Mouse (Mus musculus) c-Kit-positive CD71-positive TER-119-negative erythroid progenitor cells, embryonic 14.5 days (primary cell): Measurements from ENCODE around the gene Lamc3.

Experiments used
- DNase-seq: peaks from one replicate; pipeline ENCODE4 v3.0.0-alpha.2; 2013; ENCODE audit warnings: low read depth

The Lamc3 gene

DNA sequence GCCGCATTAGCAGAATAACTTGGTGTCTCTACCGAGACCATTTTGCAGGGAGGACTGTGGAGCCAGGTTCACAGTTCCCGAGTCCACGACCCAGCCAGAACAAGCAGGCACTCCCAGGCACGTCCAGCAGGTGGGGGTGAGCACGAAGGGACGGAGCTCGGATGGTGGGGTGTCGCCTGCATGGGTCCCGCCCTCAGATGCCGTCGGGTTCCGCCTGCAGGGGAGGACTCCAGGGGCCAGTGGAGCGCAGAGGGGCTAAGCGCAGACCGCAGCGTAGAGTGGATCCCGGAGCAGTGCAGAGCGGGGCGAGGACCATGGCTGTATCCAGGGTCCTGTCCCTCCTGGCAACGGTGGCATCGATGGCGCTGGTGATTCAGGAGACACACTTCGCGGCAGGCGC lies at the start of gene Lamc3:
Lamc3 (plus strand) TSS at position 262 of the 400 bp plus-strand sequence.
- no peak for DNase-seq

DNA sequence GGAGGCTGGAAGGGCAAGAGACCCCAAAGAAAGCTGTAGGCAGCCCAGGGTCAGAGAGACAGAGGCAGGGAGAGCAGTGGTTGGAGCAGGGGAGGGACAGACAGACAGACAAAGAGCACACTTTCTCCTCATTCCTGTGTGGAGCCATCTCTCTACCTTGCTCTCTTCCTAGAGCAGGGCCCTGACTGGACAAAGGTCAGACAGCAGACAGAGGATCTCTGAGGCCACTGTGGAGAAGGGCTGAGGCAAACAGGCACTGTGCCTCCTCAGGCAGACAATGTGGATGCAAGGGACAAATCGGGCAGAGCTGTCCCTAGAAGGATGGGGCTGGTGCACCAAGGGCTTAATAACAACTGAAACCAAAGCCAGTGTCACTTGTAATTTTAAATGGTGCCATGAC lies 48.2 kb upstream of the Lamc3 start:
- DNase-seq, result no peak

DNA sequence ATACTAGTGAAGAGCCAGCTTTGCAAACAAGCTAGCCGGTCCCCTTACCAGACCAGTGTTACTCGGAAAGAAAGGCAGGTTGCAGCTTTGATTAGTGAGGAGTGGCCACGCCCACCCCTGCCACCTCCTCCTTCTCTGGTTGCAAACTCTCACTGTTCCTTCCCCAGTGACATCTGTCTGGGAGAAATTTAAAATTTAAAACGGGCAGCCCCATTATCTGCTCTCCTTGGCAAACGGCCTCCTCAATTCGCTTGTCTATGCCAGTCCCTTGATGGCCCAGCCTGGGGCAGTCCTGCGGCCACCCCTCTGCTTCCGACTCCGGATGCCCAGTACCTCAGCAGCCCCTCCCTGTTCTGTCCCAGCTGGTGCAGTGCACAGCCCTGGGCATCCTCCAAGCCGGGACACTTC lies 42.4 kb upstream of the Lamc3 start:
- no peak for DNase-seq

DNA sequence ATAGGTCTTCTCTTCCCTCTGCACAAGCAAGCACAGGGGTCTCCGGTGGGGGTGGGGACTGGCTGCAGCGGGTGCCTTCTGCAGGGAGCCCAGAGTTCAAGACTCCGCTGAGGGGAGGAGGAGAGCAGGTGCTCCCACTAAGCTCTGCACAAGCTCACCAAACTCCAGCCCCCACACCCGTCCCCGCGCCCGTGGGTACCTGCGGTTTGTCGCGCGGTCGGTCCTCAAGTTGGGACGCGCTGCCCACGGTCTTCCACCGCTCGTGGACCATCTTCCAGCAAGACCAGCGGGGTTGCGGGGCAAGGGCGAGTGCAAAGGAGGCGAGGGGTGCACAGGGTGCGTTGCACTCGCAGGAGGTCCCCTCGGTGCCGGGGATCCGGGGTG lies 41.6 kb upstream of the Lamc3 start:
- DNase-seq, result no peak

DNA sequence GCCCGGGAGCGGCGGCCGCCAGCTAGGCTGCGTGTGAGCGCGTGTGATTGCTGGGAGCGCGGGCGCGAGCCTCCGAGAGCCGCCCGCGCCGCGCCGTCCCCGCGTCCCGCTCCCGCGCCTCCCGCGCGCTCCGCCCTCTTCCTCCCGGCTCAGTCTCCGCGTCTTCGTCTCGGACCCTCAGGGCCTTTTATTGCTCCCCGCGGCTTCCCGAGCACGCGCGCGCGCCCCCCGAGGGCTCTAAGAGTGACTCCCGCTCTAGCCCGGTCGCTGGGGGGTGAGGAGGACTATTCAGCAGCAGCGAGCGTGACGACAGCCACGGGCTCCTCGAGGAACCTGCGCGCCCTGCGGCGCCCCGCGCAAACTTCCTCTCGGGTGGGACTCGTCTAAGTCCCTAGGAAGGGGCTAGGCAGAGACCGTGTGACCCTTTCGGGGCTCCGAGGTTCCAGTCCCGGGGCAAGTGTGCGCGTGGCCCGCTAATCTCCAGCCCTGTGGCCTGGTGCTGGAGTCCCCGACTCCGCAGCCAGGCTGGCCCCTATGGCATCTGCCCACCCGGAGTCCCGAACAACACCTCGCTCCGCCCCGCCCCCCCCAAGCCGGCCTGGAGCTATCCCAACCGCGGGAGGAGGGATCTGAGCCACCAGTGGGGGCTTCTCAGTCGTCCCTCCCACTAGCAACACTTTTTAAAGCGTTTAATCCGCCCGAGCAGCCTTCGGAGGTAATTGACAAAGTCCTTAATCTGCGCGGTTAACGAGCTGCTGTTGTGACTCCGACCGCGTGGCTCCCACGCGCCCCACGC lies 41.0 kb upstream of the Lamc3 start, which contains the start of gene Fibcd1:
Fibcd1 (minus strand) TSS at position 110 of the 796 bp plus-strand sequence.
- DNase-seq, result no peak

DNA sequence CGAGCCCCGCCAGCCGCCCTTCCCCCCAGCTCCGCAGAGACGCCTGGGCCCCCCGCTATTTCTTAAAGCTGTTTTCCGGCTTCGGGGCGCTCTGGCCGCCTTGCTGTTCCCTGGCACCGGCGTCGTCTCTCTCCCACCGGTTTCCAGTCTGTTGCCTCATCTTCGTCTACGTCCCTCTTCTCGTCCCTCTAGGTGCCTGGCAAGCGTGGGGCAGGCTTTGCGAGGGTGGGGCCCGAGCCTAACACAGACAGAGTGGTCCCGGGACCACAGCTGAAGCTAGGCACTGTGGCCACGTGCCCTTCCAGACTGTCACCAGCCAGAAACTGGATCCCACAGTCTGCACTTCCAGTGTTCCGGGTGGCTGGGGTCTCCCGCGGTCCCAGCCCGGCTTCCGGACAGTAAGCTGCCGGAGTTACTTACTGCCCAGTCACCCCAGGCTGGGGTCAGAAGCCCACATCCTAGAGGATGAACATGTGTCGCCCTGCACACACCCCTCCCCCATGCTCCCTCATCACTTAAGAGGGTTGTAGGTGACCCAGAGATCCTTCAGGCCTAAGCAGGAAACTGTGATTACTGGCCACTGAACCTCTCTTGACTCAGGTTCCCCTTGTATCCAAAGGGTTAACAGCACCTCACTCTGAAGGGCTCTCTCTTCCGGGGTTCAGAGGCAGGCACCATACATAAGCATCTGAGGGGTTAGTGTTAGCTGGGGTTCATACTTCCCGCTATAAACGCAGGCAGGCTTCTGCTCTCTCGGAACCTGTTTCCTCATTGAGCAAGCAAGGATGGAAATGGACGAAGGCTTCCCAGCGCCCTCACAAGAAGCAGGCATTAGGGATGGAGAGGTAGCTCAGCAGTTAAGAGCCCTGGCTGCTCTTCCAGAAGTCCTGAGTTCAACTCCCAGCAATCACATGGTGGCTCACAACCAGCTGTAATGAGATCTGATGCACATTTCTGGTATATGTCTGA lies 40.1 kb upstream of the Lamc3 start:
- no peak for DNase-seq

DNA sequence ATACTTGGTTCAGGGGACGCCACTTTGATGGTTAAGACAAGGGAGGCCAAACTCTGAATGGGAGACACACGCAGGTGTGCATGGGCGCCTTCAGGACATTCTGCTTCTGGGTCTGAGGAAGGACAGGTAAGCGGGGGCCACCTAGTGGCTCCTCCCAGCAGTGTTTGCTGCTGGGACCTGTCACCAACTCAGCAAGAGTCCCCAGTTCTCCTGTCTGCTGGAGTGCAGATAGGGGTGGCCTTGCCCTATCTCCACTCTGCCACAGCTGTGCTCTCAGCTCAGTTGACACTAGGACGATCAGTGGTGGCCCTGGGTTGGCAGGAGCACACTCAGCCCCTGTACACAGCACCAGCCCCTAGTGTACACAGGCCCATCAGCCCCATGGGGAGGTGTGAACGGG lies 39.2 kb upstream of the Lamc3 start:
- DNase-seq, result peak; percentile 39

DNA sequence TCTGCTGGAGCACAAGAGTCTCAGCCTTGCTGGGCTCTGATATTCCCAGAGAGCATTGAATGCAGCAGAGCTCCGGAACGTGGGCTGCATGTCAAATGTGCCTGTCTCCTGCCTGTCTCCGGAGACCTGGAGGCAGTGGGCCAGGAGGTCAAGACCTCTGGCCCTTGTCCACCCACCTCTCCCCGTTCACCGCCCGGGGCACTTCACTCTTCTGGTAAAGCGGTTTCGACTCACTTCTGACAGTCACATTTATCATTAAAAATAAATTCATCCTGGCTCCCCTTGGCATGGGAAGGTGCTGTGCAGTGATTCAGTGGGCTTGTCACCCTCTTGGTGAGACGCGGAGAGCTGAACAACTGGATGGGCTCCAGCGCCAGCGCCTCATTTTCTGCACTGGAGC lies 37.0 kb upstream of the Lamc3 start:
- no peak for DNase-seq

DNA sequence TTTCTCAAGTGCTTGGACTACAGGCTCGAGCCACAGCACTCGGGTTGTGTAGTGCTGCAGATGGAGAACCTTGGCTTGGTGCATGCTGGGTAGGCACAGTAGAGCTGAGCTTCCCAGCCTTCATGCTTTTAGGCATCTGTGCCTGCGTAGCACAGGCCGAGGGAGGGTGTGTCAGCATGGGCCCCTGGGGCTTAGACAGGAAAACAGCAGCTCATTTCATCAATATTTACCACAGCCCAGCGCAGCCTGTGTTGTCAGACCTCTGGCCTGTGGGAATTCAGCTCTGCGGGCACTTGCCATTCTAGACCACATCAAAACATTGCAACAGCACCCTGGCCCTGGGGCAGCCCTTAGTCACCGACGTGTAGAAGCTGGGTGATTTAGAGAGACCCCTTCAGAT lies 31.1 kb upstream of the Lamc3 start:
- no peak for DNase-seq

DNA sequence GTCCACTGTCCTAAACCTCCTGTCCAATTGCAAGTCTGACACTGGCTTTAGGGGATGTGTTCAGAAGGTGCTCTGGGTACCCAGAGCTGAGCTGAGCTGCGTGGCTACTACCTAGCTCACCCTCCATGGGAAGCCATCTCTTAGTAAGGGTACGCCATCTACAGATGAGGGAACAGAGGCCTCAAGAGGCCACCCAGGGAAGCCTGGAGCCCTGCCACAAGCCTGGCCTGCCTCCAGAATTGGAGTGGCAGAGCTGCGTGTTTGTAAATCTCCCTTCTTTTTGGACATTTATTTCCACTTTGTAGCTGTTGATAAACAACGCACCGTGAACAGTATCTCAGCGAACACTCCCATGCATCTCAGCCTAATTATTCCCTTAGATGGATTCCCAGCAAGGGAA lies 29.9 kb upstream of the Lamc3 start:
- DNase-seq, result no peak

DNA sequence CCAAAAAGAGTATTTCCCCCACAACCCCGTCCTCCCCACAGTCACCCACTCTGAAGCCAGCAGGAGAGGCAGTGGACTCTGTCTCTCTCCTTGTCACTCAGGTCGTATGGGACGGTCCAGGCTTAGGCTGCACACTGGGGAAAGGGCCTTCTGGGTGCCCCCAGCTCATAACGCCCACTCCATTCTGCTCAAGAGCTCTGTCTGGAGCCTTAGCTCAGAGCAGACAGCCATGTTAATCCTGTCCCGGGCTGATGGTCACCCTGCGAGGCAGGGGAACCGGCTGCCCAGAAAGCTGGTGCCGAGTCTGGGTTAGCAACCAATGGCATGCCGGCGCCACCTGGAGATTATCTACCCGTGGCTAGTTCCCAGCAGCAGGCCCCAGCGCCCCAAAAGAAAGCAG lies 28.6 kb upstream of the Lamc3 start:
- DNase-seq, result no peak

DNA sequence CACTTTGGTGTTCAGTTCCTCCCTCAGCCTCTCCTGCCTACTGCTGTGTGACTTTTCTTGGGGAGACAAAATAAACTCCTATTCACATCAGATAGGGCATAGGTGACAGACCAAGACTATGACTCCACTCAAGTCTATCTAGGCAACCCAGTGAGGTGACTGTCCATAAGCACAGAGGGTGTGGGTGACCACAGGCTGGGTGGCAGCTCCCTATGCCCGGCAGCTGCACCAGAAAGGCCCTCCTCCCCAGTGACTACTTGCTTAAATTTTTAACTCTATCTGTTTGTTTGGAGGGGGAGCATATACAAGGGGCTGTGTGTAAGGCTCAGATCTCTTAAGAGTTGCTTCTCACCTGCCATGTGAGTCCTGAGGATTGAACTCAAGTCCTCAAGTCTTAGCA lies 24.2 kb upstream of the Lamc3 start:
- no peak for DNase-seq

DNA sequence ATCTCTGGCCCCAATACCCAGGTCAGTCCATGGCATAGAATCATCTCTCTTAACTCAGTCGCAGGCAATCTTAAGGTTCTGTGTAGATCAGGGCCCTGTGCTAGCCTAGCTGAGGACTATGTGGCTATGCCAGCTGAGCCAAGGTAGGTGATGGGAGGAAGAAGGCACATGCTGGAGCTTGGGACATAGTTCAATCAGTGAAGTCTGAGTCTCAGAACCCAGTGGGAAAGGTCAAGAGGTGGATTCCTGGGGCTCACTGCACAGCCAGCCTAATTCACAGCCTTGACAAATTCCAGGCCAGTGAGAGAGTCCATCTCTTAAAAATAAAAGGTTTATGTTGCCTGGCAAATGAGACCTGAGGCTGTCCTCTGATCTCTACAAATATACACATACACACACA lies 23.3 kb upstream of the Lamc3 start:
- DNase-seq, result no peak

DNA sequence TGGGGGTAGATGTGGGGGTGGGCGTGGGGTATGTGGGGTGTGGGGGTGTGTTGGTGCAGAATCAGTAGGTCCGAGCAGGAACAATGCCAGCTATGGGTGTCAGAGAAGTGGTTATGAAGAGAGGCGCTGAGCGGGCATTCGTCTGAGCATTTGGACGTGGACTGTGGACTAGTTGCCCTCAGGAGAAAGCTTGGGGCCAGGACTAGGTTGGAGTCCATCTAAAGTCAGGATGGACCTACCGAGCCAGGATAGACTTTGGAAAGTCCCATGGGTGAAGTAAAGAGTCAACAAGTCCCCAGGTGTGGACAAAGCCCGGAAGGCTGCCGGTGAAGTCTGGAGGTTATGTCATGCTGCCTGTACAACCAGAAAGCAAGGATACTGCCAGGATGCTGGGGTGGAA lies 22.2 kb upstream of the Lamc3 start:
- DNase-seq, result no peak

DNA sequence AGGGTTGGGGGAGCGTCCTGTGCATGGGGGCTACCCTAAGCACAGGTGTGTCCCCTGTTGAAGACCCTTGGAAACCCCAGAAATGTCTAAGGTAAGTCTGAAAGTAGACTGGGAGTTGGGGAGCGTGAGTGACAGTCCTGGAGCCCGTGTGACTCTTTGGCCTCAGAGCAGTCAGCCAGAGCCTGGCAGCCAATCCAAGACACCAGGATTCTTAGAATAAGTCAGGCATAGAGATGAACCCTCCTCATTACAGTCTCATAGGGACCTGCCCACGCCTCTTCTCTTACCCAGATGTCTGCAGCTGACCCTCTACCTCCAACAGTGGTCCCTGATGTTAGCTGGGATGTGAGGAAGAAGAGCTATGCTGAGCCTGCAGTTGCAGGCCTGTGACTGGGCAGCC lies 21.8 kb upstream of the Lamc3 start:
- no peak for DNase-seq

DNA sequence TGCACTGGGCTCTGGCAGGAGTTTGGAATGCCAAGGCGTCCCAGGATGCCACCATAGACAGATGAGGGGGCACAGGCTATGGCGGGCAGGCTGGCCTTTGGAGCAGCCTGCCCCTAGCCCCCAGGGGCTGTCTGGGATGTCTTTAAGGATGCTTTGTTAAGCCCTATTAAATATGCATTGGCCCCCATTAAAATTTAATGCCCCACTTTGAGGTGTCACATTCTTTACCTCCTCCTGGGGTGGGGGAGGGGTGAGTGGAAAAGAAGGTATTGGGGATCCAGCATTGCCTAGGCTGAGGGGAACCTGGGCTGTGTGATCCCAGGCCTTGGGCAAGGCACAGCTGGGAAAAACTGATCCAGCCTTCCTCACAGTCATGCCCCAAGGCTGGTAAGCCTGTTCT lies 21.3 kb upstream of the Lamc3 start:
- DNase-seq, result no peak

DNA sequence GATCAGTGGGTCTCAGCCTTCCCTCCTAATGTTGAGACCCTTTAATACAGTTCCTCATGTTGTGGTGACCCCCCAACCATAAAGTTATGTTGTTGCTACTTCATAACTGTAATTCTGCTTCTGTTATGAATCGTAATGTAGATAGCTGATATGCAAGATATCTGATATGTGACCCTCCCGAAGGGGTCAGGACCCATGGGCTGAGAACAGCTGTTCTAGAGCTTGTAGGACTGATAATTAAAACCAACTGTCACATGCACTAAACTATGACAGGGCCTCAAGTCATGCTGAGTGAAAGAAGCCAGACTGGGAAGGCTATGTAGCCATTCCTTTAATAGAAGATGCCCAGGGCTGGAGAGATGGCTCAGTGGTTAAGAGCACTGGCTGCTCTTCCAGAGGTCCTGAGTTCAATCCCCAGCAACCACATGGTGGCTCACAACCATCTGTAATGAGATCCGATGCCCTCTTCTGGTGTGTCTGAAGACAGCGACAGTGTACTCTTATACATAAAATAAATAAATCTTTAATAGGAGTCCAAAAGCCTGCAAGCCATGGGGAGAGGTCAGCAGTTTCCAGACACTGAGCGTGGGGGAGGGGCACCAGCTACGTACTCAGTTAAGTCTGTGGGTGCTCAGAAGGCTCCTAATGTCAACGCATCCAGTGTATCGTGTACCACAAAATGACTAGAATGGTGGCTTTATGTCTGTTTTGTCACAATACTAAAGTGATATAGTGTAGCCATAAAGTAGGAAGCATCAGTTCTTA lies 19.1 kb upstream of the Lamc3 start:
- no peak for DNase-seq

DNA sequence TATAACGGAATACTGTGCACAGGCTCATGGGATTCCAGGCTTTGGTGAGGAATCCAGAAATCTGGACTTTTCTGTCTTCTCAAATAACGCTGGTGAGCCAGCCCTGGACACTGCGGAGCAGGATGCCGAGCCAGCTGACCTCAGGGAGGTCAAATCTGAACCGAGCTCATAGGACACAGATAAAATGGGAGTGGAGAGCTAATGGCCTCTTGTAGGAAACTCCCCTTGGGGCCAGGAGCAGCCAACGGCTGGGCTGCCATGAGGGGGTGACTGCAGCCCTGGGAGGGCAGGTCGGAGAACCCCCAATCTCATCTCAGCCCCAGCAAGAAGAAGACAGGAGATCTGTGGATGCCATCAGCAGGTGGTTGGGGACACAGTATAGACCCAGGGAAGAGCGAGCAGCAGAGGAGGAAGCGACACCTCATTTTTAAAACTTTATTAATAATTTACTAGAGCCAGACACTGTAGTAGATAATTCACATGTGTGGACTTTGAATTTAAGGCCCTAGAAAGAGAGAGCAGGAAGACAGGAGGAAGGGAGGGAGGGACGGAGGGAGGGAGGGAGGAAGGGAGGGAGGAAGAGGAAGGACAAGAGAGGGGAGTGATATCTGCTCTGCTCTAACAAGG lies 18.4 kb upstream of the Lamc3 start:
- DNase-seq, result no peak

DNA sequence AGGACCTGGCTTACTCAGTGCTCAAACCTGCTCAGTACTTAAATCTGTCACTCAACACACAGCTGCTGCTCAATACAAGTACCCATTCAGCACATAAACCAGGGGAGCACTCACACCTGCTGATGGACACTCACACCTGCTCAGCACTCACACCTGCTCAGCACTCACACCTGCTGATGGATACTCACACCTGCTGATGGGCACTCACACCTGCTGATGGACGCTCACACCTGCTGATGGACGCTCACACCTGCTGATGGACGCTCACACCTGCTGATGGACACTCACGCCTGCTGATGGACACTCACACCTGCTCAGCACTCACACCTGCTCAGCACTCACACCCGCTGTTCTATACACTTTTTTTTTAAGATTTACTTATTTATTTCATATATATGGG lies 17.4 kb upstream of the Lamc3 start:
- DNase-seq, result no peak

DNA sequence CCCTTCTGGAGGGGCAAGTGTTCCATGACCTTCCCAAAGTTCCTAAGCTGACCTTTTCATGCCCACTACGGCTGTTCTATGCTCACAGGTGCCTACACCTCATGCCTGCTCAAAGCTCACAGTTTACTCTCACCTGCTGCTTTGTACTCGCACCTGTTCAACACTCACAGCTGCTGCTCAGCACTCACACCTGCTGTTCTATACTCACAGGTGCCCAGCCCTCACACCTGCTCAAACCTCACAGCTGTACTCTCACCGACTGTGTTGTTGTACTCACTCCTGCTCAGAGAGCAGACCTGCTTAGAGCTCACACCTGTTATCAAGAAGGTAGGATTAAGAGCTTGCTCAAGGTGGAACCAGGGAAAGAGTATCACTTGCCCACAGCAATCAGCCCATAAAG lies 16.4 kb upstream of the Lamc3 start:
- DNase-seq, result no peak

DNA sequence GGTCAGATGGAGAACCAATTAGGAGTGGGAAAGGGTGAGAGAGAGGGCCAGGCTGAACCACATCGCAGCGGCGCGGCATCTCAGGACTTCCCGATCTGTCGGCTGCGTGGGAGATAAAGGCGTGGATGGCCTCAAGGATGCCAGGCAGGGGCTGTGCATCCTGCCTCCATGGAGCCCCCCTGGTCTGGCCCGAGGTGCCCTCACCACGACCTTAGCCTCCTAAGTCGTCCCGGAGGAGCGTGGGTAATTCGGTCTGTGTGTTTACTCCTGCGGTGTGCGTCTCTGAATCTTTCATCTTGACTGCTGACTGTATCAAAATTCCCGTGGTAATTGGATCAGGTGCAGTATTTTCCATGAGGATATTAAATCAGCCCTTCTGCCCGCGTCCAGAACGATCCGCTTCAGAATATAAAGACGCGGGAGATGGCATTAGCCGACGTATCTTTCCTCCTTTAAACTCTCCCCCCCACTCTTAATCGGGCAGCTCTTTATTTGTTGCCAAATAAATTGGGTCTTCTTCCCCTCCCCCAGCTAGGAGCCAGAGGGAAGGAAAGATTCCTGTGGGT lies 12.7 kb upstream of the Lamc3 start:
- no peak for DNase-seq

DNA sequence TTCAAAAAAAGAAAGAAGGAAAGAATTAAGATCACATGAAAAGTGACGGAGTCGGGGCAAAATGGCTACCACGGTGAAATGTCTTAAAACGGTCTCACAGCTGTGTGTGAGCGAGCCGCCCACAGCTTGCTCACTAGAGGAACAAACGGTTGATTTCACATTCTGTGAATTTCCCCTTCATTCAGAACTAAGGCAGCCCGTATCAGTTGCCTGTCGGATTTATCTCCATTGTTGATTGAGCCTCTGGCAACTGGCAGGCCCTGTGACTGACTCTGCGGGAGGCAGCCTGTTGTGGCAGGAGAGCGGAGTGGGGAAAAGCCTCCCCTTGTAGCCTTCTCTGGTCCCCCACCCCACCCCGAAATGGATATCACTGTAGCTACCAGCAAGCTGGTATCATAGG lies 10.6 kb upstream of the Lamc3 start:
- DNase-seq, result no peak
